Mouse (Mus musculus): ENCODE results near the gene Fam222a. TPM values are rescaled to one million over a fixed set of nuclear protein-coding genes. Genes with fewer than 3 reads are reported as not detected.

Fam222a gene
- polyA plus RNA-seq, 1 experiment from 2014 or later, result 1.2 TPM

DNA sequence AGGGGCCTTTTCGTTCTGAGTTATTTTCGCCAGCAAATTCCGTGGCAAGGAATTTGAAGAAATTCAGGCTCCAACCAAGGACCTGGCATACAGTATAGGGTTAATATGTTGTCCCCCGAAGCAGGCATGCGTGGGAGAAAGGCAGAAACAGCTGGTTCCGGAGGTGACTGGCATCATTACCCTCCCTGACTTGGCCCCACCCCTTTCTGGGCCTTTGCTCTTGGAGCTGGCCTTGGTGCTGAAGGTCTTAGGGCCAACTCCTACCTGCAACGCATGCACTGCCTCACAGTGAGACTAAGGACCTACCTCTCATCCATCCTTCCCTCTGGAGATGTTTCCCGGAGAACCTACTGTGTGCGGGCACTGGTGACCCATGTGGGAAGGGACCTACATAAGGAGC, 20.1 kb downstream of the Fam222a start:
- H3K4me3 ChIP-seq, result no peak overlapping the region
- H3K9me3 ChIP-seq, result no peaks in the 10 kb centered on the region
- H3K36me3 ChIP-seq, result no peaks in the 10 kb centered on the region
- peaks cover 15% of the 10 kb centered on the region for H3K27me3 ChIP-seq
- 25% methylated on average over 9 of the region's 9 CpGs for WGBS
- peaks cover 80% of the 10 kb centered on the region for H3K4me1 ChIP-seq
- H3K9ac ChIP-seq, result no peak overlapping the region
- no peak for ATAC-seq (ENCODE audit: insufficient number of reproducible peaks, insufficient read depth, low FRiP score, low TSS enrichment, low read depth)
- no peak overlapping the region for H3K27ac ChIP-seq
- H3K4me2 ChIP-seq, result no peak overlapping the region

DNA sequence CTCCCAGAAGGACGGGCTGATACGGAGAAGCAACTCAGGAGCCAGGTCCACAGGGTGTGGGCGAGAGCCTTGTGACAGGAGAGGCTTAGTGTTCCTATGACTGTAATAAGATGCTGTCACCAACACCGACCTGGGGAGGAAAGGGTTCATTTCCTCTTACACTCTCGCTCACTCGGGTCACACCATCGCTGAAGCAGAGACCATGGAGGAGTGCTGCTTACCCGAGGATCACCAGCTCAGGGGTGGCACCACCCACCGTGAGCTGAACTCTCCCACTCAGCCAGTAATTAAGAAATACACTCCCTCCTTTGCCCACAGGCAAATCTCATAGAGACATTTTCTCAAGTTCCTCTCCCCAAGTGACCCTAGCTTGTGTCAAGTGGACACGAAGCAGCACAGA, 20.6 kb downstream of the Fam222a start:
- WGBS, result 31% methylated on average over 10 of the region's 10 CpGs
- ATAC-seq (ENCODE audit: insufficient number of reproducible peaks, insufficient read depth, low FRiP score, low TSS enrichment, low read depth), result no peak
- Histone ChIP-seq H3K36me3 (no peaks in the 10 kb centered on the region), H3K27me3 (peaks cover 15% of the 10 kb centered on the region), H3K27ac (no peak overlapping the region), H3K9me3 (no peaks in the 10 kb centered on the region), H3K4me3 (no peak overlapping the region), H3K4me2 (no peak overlapping the region), H3K4me1 (peaks cover 81% of the 10 kb centered on the region), H3K9ac (no peak overlapping the region)

DNA sequence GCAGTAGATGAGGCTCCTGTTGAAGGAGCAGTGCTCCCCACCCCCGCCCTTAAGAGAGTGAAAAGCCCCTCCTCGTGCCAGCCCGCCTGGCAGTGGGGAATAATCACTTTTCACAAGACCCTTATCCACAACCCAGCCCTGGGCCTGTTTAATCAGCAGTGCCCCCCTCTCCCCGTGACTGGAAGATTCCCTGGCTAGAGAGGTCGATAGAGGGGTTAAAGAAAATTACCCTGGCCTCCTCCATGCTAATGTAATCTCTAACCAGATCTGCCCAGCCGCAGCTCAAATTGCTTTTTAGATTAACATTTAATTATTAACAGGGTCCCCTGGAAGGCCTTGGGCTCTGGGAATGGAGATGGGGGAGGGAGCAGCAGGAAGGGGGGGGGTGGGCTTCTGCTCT, 21.2 kb downstream of the Fam222a start:
- 23% methylated on average over 6 of the region's 6 CpGs for WGBS
- Histone ChIP-seq H3K36me3 (no peaks in the 10 kb centered on the region), H3K27ac (no peak overlapping the region), H3K4me3 (no peak overlapping the region), H3K4me1 (peaks cover 81% of the 10 kb centered on the region), H3K9ac (no peak overlapping the region), H3K27me3 (peaks cover 16% of the 10 kb centered on the region), H3K9me3 (no peaks in the 10 kb centered on the region), H3K4me2 (no peak overlapping the region)
- ATAC-seq (ENCODE audit: insufficient number of reproducible peaks, insufficient read depth, low FRiP score, low TSS enrichment, low read depth), result no peak

DNA sequence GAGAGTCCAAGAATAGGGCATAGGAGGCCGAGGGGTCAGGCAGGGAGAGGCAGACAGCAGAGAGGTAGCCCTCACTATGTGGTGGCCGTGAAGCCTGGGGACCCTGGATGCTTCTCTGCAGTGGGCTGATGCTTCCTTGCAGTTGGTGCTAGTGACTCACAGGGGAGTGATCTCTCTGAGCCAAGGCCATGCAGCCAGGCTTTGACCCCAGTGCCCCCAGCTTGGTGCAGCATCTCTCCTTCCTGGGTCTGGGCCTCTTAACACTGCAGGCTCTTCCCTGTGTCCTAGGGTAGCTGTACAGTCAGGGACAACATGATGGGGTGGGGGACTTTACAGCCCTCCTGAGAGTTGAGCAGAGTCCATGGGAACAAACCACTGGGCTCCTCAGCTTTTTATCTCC, 21.6 kb downstream of the Fam222a start:
- H3K27me3 ChIP-seq, result peaks cover 17% of the 10 kb centered on the region
- no peak overlapping the region for H3K4me3 ChIP-seq
- WGBS, result 27% methylated on average over 2 of the region's 2 CpGs
- no peak overlapping the region for H3K27ac ChIP-seq
- no peak overlapping the region for H3K4me2 ChIP-seq
- H3K36me3 ChIP-seq, result no peaks in the 10 kb centered on the region
- no peak for ATAC-seq (ENCODE audit: insufficient number of reproducible peaks, insufficient read depth, low FRiP score, low TSS enrichment, low read depth)
- peaks cover 81% of the 10 kb centered on the region for H3K4me1 ChIP-seq
- no peak overlapping the region for H3K9ac ChIP-seq
- H3K9me3 ChIP-seq, result no peaks in the 10 kb centered on the region

DNA sequence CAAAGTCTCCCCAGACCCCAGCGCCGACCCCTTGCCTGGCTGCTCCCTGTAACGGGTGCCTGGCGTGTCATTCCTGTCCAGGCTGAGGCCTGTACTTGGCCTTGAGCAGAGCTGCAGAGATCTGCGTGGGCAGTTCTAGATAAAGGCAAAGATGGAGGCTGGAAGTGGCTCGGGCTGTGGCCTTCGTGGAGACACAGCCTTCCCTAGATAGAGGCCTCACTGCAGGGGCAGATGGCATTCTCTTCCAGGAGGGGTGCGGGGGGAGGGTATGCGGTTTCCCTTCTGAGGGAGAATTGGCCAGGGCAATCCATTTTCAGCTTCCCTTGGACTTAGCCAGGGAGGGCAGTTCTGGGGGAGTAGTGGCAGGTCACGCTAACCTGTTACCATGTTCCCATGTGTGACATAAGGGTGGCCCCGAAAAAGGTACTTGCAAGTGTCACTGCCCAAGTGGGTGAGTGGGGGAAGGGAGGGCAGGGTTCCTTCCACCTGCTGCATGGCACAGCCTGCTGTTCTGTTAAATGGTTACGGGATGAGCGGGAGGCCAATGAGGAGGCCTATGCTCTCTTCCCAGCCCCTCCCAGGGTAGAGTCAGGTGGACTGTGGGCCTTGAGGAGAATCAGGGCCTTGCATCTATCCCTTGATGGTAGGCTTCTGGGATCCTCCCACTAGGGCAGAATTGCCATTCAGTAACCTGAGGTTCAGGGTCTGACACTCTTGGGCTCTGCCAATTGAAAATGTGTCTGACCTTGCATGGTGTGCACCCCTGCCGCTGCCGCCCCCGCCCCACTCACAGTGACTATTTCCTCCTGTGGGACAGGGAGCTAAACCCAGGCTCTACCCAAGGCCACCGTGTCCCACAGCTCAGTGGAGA, 22.5 kb downstream of the Fam222a start:
- no peak overlapping the region for H3K4me3 ChIP-seq

DNA sequence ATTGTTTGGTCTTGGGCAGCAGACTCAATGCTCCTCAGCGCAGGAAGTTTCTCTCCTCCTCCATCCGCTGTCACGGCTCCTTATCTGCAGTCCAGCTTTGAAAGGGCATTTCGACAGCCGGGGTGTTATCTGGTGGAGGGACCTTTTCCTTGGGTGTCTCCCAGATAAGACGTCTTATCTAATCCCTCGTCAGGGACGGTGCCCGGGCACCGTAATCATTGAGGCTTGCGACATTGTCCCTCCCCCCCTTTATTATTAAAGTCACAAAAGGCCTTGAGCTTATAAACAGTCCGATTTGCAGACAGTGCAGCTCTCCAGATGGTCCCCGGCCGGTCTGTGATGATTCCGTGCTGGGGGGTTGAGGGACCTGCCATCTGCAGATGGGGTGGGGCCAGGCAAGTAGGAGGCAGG, 23.3 kb downstream of the Fam222a start:
- H3K4me2 ChIP-seq, result no peak overlapping the region
- peaks cover 72% of the 10 kb centered on the region for H3K4me1 ChIP-seq
- no peaks in the 10 kb centered on the region for H3K36me3 ChIP-seq
- no peak overlapping the region for H3K9ac ChIP-seq
- no peaks in the 10 kb centered on the region for H3K9me3 ChIP-seq
- WGBS, result 65% methylated on average over 15 of the region's 15 CpGs
- peaks cover 17% of the 10 kb centered on the region for H3K27me3 ChIP-seq
- no peak for ATAC-seq (ENCODE audit: insufficient number of reproducible peaks, insufficient read depth, low FRiP score, low TSS enrichment, low read depth)
- H3K27ac ChIP-seq, result no peak overlapping the region
- H3K4me3 ChIP-seq, result no peak overlapping the region

More for the DNA sequence above, 22.5 kb downstream of the Fam222a start:
- no peak for ATAC-seq (ENCODE audit: insufficient number of reproducible peaks, insufficient read depth, low FRiP score, low TSS enrichment, low read depth)
- no peak overlapping the region for H3K9ac ChIP-seq
- peaks cover 17% of the 10 kb centered on the region for H3K27me3 ChIP-seq
- H3K9me3 ChIP-seq, result no peaks in the 10 kb centered on the region
- 78% methylated on average over 17 of the region's 17 CpGs for WGBS
- H3K4me1 ChIP-seq, result peaks cover 80% of the 10 kb centered on the region
- no peak overlapping the region for H3K4me2 ChIP-seq
- H3K36me3 ChIP-seq, result no peaks in the 10 kb centered on the region
- no peak overlapping the region for H3K27ac ChIP-seq

DNA sequence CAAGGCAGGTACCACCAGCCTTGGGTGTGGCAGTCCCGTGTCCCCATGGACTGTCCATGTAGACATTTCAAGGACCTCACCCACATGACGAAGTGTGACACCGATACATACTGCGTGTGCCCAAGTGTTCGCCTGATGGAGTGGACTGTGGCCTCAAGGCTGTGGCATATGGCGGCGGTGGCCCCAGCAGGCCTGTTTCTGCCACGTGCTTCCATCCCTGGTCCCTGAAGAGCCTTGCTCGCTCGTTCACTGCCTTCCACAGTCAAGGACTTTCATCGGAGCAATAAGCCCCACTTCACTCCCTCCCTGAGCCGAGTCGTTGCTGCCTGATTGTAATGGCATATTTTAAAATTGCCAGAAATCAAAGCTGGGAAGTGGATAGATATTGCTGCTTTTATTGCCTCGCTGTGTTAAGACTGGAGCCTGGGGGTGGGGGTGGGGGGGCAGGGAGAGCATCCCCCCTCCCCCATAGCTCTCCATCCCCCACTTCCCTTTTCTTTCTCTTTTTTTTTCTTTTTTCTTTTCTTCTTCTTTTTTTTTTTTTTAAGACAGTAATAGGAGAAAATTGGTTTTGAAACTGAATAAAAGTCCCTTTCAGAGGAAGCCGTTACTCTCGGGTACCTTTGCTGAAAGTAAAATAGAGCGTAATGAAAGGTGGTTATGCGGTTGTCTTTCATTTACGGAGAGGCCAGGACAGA, 24.8 kb downstream of the Fam222a start:
- Histone ChIP-seq H3K4me1 (peaks cover 81% of the 10 kb centered on the region), H3K36me3 (no peaks in the 10 kb centered on the region), H3K27ac (no peak overlapping the region), H3K4me2 (peak overlapping the region; percentile 14; the same call in 1 of the 2 replicates), H3K4me3 (no peak overlapping the region), H3K9me3 (no peaks in the 10 kb centered on the region), H3K9ac (no peak overlapping the region), H3K27me3 (peaks cover 17% of the 10 kb centered on the region)
- ATAC-seq (ENCODE audit: insufficient number of reproducible peaks, insufficient read depth, low FRiP score, low TSS enrichment, low read depth), result no peak
- 39% methylated on average over 19 of the region's 19 CpGs for WGBS

DNA sequence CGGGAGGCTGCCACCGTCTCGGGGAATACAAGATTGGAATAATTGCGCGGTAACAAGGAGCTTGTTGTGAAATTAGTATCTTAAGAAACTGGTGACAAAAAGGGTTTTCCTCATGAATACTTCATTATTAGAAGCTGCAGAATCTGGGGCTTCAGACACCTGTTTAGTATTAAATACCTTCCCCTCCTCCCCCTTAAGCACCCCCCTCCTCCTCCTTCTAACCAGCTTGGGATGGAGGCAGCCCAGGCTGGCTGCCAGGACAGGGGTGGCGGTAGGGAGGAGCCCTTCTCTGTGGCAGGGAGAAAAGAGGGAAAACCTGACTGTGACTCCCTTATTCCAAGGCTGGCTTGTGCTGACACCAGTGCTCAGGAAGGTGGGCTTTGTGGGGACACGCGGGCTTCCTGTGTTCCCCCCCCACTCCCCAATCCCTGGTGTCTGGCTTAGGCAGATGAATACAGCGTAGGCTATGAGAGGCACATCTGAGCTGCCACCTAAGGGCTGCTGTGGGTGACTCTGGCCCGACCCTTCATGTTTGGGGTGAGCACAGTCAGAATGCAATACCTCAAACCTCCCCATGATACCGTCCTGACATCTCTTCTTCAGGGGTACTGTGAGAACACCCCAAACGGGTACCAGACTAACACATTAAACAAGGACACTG, 25.5 kb downstream of the Fam222a start:
- H3K27ac ChIP-seq, result no peak overlapping the region
- 41% methylated on average over 12 of the region's 12 CpGs for WGBS
- H3K4me3 ChIP-seq, result no peak overlapping the region

DNA sequence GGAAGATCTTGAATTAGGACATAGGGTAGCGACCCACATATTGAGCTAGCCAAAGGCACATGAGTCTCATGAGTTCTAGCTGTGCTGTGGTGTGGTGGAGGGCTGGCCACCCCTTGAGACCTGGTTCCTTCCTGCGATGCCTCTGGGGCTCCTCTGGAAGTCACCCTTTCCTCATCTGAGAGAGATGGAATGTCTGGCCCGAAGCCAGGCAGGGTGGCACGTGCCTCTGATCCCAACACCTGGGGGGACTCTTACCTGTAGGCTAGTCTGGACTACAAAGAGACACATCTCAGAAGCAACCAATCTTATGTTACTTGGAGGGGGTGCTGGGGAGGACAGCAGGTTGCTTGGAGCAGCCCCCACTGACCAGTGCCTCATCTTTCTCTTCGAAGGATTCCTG, 26.1 kb downstream of the Fam222a start:
- H3K9me3 ChIP-seq, result no peaks in the 10 kb centered on the region
- H3K9ac ChIP-seq, result no peak overlapping the region
- H3K27ac ChIP-seq, result no peak overlapping the region
- no peaks in the 10 kb centered on the region for H3K36me3 ChIP-seq
- H3K4me2 ChIP-seq, result no peak overlapping the region
- H3K27me3 ChIP-seq, result peaks cover 17% of the 10 kb centered on the region
- WGBS, result 71% methylated on average over 5 of the region's 5 CpGs
- ATAC-seq (ENCODE audit: insufficient number of reproducible peaks, insufficient read depth, low FRiP score, low TSS enrichment, low read depth), result no peak
- no peak overlapping the region for H3K4me3 ChIP-seq
- H3K4me1 ChIP-seq, result peaks cover 68% of the 10 kb centered on the region

More for the DNA sequence above, 25.5 kb downstream of the Fam222a start:
- H3K9me3 ChIP-seq, result no peaks in the 10 kb centered on the region
- no peaks in the 10 kb centered on the region for H3K36me3 ChIP-seq
- H3K9ac ChIP-seq, result no peak overlapping the region
- peaks cover 74% of the 10 kb centered on the region for H3K4me1 ChIP-seq
- H3K4me2 ChIP-seq, result peak overlapping the region; percentile 14
- peaks cover 17% of the 10 kb centered on the region for H3K27me3 ChIP-seq
- ATAC-seq (ENCODE audit: insufficient number of reproducible peaks, insufficient read depth, low FRiP score, low TSS enrichment, low read depth), result no peak

DNA sequence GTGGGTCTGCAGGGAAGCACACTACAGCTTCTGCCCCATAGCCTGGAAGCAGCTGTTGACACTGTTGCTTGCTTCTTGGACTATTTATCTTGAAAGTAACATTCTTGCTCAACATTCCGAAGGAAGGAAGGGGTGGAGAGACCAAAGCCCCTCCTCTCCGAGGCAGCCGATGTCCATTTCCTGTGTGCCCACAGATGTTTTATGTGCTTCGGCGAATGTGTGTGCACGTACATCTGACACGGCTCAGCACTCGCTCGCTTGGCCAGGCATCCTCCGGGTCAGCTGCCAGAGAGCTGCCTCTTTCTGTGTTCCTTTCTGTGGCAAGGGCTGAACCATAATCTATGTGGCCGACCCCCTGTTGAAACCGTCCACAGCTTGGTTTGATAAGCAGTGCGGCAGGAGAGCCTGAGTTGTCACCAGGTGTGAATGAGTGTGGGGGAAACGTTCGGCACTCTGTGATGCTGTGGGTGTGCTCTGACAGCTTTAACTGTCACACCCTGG, 27.0 kb downstream of the Fam222a start:
- Histone ChIP-seq H3K27ac (0 out of 2 replicates have a peak overlapping the region, but pooled peaks have one; percentile 11), H3K9ac (no peak overlapping the region), H3K36me3 (no peaks in the 10 kb centered on the region), H3K9me3 (no peaks in the 10 kb centered on the region), H3K4me3 (no peak overlapping the region), H3K27me3 (peaks cover 17% of the 10 kb centered on the region), H3K4me1 (peaks cover 59% of the 10 kb centered on the region), H3K4me2 (0 out of 2 replicates have a peak overlapping the region, but pooled peaks have one; percentile 2)
- no peak for ATAC-seq (ENCODE audit: insufficient number of reproducible peaks, insufficient read depth, low FRiP score, low TSS enrichment, low read depth)
- WGBS, result 40% methylated on average over 15 of the region's 15 CpGs

DNA sequence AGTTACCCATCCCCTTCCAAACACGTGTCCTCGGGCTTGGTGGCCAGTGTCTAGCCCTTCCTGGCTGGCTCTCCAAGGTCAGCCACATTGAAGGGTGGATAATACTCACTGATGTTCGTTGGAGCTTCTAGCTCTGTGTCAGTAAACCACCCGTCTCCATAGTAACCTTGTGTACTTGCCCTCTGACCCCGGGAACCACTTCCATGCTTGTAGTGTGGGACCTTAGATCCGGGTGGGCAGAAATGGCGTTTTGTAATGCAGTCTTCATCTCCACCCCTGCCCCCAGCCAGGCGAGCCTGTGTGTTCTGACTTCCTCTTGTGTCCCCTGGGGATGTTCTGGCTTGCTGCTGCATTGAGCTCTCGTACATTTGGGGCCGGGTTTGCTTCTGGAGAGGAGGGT, 28.8 kb downstream of the Fam222a start:
- peaks cover 11% of the 10 kb centered on the region for H3K27me3 ChIP-seq
- 17% methylated on average over 10 of the region's 10 CpGs for WGBS
- H3K4me2 ChIP-seq, result no peak overlapping the region
- no peak overlapping the region for H3K4me3 ChIP-seq
- no peak overlapping the region for H3K27ac ChIP-seq
- peaks cover 48% of the 10 kb centered on the region for H3K4me1 ChIP-seq
- no peaks in the 10 kb centered on the region for H3K9me3 ChIP-seq
- H3K36me3 ChIP-seq, result no peaks in the 10 kb centered on the region
- H3K9ac ChIP-seq, result no peak overlapping the region
- ATAC-seq (ENCODE audit: insufficient number of reproducible peaks, insufficient read depth, low FRiP score, low TSS enrichment, low read depth), result no peak

Data from embryonic facial prominence, embryonic 13.5 days (tissue).